Mouse (Mus musculus): ENCODE measurements around the gene Ccdc58.

DNA sequence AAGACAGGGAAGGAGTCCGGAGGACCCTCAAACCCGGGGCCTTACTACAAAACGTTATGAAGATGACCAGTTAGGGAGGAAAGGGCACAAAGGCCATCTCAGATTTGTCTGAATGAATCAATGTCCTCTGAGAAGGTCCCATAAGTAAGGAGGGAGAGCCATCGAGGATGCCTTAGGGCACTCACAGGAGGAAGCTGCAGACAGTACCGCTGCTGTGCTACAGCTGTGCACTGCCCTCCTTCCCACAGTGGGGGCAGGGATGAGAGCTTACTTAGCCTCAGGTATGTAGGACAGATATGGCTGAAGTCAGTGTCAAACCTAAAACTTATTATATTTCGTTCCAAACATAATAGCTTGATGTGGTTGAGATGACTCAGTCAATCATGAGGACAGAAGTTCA is 20.0 kb upstream of the Ccdc58 start:
- TF ChIP-seq POLR2A (IDR thresholded peaks at IDR 0.05; ENCODE audit: borderline replicate concordance, extremely low read depth, insufficient read depth, insufficient read length, poor library complexity, severe bottlenecking) (no peak), CTCF (IDR thresholded peaks at IDR 0.05; ENCODE audit: borderline replicate concordance, extremely low read depth, insufficient read depth, insufficient read length) (no peak)
